Mouse (Mus musculus): Measurements from ENCODE around the gene Krt39.

- TF ChIP-seq CTCF (IDR thresholded peaks at IDR 0.05; ENCODE audit: borderline replicate concordance, insufficient read depth, low read length) (no peak), POLR2A (IDR thresholded peaks at IDR 0.05; ENCODE audit: low read depth, low read length) (no peak)
Observed at GRCm38 (mm10) chr11:99557976-99558745, 37.0 kb upstream of the Krt39 start.

Measured in embryonic fibroblast, embryonic 13.5 days (primary cell).